Mouse (Mus musculus): ENCODE results near the gene Top1.

DNA sequence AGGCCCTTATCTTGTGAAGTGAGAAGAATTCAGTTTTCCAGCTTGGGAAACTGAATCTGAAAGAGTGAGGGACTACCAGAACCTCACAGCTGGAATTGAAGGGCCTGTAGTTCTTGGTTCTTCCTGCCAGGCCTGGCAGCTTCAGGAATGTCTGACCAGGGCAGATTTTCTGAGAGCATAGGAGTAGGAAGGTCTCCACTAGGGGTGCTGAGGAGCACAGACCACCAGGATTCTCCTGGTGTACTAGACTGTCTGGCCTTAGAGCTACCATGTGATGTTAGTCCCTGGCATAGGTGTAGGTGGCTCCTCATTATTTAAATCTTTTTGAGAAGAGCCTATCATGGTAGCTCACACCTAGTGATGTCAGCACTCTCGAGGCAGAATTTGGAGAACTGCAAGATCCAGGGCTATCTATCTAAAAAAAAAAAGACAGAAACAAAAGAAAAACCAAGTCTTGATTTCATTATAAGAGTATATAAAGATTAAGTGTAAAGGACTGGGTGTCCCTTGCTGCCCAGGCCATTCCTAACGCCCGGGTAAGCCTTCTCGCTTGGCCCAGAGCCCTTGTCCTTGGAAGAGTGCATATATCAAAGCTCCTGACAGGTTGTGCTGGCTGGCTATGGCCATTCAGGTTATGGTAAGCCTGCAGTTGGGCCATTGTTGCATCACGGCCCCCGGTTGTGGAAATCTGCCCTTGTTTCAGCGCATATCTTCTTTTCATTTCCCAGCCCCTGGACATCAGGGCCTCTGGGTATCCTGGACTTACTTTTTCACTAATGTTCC, 98.5 kb downstream of the Top1 start:
- TF ChIP-seq POLR2A (IDR thresholded peaks at IDR 0.05; ENCODE audit: control insufficient read depth, extremely low read depth, insufficient read depth, low read length, poor library complexity) (no peak), CTCF (IDR thresholded peaks at IDR 0.05; ENCODE audit: borderline replicate concordance, control insufficient read depth, extremely low read depth, insufficient read depth, low read length, poor library complexity) (no peak)

All from thymus, adult 2 months (tissue).